10 mouse cellular contexts compared by ENCODE assay signal in the genomic region with DNA sequence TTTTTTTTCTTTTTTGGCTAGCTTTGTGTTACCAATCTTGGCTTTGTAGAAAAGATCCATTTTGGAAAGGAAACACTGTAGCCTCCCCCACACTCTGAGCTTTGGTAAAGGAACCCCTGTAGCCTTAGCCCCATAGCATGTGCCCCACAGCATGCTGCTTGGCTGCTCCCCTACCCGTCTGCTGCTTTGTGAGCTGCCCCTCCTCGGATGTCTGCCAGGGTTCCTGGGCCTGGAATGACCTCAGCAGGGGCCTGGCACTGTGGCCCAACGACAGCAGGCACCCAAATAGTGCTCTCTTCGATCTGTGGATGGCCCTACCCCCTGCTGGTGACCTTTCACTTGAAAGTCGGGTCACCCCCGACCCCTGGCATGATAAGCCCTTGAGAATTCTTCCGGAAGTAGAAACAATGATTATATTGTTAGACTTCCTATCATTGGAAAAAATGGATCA.
DNase-seq lines count a peak whose midpoint lies in the region; ATAC-seq and TF ChIP-seq lines count a peak whose summit lies in the region.
"Had no signal": no experiment of that assay in that cellular context is flagged by ENCODE, and none has a peak within 500 bp of the region (broad histone marks: within the 10 kb centered on the region; RNA-seq: fewer than 3 reads in every experiment).

No protein-coding gene starts in this region.

- ATAC-seq in intestine, postnatal 0 days: no peak
- no peak for ATAC-seq in intestine, embryonic 16.5 days
- ATAC-seq in forebrain, embryonic 16.5 days: peak; percentile 66

- H3K36me3 ChIP-seq in intestine, postnatal 0 days (ENCODE audit: control insufficient read depth, insufficient read depth): 0 out of 2 replicates have a peak, but pooled peaks cover 6% of the 10 kb centered on the region
- peaks cover under 1% of the 10 kb centered on the region; the same call in 1 of the 2 replicates for H3K36me3 ChIP-seq in intestine, embryonic 16.5 days (ENCODE audit: control insufficient read depth, insufficient read depth, low read length)
- H3K36me3 ChIP-seq in forebrain, embryonic 16.5 days (ENCODE audit: control insufficient read depth, insufficient read depth): no peaks in the 10 kb centered on the region
- H3K36me3 ChIP-seq: G1E had no signal

- H3K9ac ChIP-seq in intestine, postnatal 0 days (ENCODE audit: low read depth, low read length): no peak overlapping the region
- no peak overlapping the region for H3K9ac ChIP-seq in intestine, embryonic 16.5 days (ENCODE audit: low read depth, low read length)
- H3K9ac ChIP-seq in forebrain, embryonic 16.5 days (replicated peaks; ENCODE audit: low read depth, low read length): no peak overlapping the region

- H3K4me1 ChIP-seq in intestine, postnatal 0 days (replicated peaks; ENCODE audit: control insufficient read depth, insufficient read depth, low read length): 0 out of 2 replicates have a peak, but pooled peaks cover 2% of the 10 kb centered on the region
- H3K4me1 ChIP-seq in intestine, embryonic 16.5 days (ENCODE audit: control insufficient read depth, insufficient read depth, low read length): peaks cover 15% of the 10 kb centered on the region
- H3K4me1 ChIP-seq in forebrain, embryonic 16.5 days (replicated peaks; ENCODE audit: control insufficient read depth, insufficient read depth, low read length): peaks cover 27% of the 10 kb centered on the region

- H3K4me2 ChIP-seq in intestine, postnatal 0 days (replicated peaks; ENCODE audit: low read depth): no peak overlapping the region
- H3K4me2 ChIP-seq in intestine, embryonic 16.5 days (ENCODE audit: low read depth, low read length): no peak overlapping the region
- no peak overlapping the region for H3K4me2 ChIP-seq in forebrain, embryonic 16.5 days (ENCODE audit: low read length)

- no peaks in the 10 kb centered on the region for H3K27me3 ChIP-seq in intestine, postnatal 0 days (replicated peaks; ENCODE audit: control insufficient read depth, insufficient read depth, low read length)
- no peaks in the 10 kb centered on the region for H3K27me3 ChIP-seq in intestine, embryonic 16.5 days (replicated peaks; ENCODE audit: control insufficient read depth, insufficient read depth, low read length)
- no peaks in the 10 kb centered on the region for H3K27me3 ChIP-seq in forebrain, embryonic 16.5 days (replicated peaks; ENCODE audit: control insufficient read depth, insufficient read depth, low read length)

- H3K27ac ChIP-seq in intestine, postnatal 0 days (ENCODE audit: low read depth, low read length): no peak overlapping the region
- no peak overlapping the region for H3K27ac ChIP-seq in intestine, embryonic 16.5 days (ENCODE audit: low read length)
- peak overlapping the region; percentile 39 for H3K27ac ChIP-seq in forebrain, embryonic 16.5 days (ENCODE audit: low read length)

- 52% methylated on average over 7 of the region's 7 CpGs for WGBS in intestine, postnatal 0 days
- WGBS in intestine, embryonic 16.5 days: 45% methylated on average over 7 of the region's 7 CpGs
- 37% methylated on average over 7 of the region's 7 CpGs for WGBS in forebrain, embryonic 16.5 days

- no peaks in the 10 kb centered on the region for H3K9me3 ChIP-seq in intestine, postnatal 0 days (ENCODE audit: control insufficient read depth)
- no peaks in the 10 kb centered on the region for H3K9me3 ChIP-seq in intestine, embryonic 16.5 days (ENCODE audit: control insufficient read depth, low read length)
- H3K9me3 ChIP-seq in forebrain, embryonic 16.5 days (ENCODE audit: control insufficient read depth, low read length): no peaks in the 10 kb centered on the region

- no peak overlapping the region for H3K4me3 ChIP-seq in intestine, postnatal 0 days (ENCODE audit: low read depth, low read length)
- no peak overlapping the region for H3K4me3 ChIP-seq in intestine, embryonic 16.5 days (ENCODE audit: low read length)
- no peak overlapping the region for H3K4me3 ChIP-seq in forebrain, embryonic 16.5 days (replicated peaks; ENCODE audit: low read length)

- 0 out of 2 replicates have a peak, but pooled peaks have one; percentile 15 for TF ChIP-seq CTCF in intestine, postnatal 0 days (IDR thresholded peaks at IDR 0.05; ENCODE audit: low read depth)

- DNase-seq in cerebellum, adult 18-20 months: peak; percentile 92
- peak; percentile 12 for DNase-seq in left cerebral cortex, adult 11 months (ENCODE audit: low spot score)
- DNase-seq in B cell, adult 2 months: no peak
- DNase-seq in urinary bladder, postnatal 25 days (ENCODE audit: low spot score): no peak
- no peak for DNase-seq in lung, postnatal 25 days (ENCODE audit: low spot score)
- DNase-seq: kidney, postnatal 25 days had no signal

Comparison
In these comparisons a context has a peak if more than half of its experiments do, and no peak if none do; other contexts are left out.
1. DNase-seq: peak in cerebellum, adult 18-20 months (2 of 2) and left cerebral cortex, adult 11 months (single experiment); none in B cell, adult 2 months (0 of 2), urinary bladder, postnatal 25 days (single experiment) and lung, postnatal 25 days (single experiment).